Mouse (Mus musculus) midbrain, postnatal 0 days (tissue): ENCODE data around the gene Sh3bp4. TPM values are rescaled to one million over a fixed set of nuclear protein-coding genes. Genes with fewer than 3 reads are reported as not detected.

ENCODE experiments used
- ATAC-seq: fragments of 200-750 bp; cut with Nextera tagmentation; 2 replicates; pipeline ENCODE4 v1.8.0; 2017; ENCODE audit warnings: moderate number of reproducible peaks, mild to moderate bottlenecking, moderate TSS enrichment, moderate library complexity; ENCODE audit not compliant: low FRiP score
- DNase-seq: peaks from one replicate; pipeline ENCODE4 v3.0.0-alpha.2; 2015; ENCODE audit warnings: low spot score
- H3K27ac ChIP-seq: fragments of 300-500 bp; sonication (generic); 2 replicates; pipeline ENCODE4 v1.5.1; 2014; ENCODE audit warnings: low read depth, mild to moderate bottlenecking, low read length, mixed read lengths
- H3K27me3 ChIP-seq: fragments of 300-500 bp; sonication (generic); 2 replicates; pipeline ENCODE4 v1.6.1; 2014; ENCODE audit warnings: low read length, control low read depth, mixed read lengths; ENCODE audit not compliant: insufficient read depth
- H3K36me3 ChIP-seq: fragments of 300-500 bp; sonication (generic); 2 replicates; pipeline ENCODE4 v1.6.1; 2014; ENCODE audit warnings: low read length, control low read depth, mixed read lengths; ENCODE audit not compliant: insufficient read depth
- H3K4me1 ChIP-seq: fragments of 300-500 bp; sonication (generic); 2 replicates; pipeline ENCODE4 v1.6.1; 2014; ENCODE audit warnings: mild to moderate bottlenecking, control low read depth, antibody characterized with exemption, low read length, mixed read lengths; ENCODE audit not compliant: insufficient read depth
- H3K4me2 ChIP-seq: fragments of 300-500 bp; sonication (generic); 2 replicates; pipeline ENCODE4 v1.6.1; 2014; ENCODE audit warnings: low read depth, mild to moderate bottlenecking, low read length, mixed read lengths; ENCODE audit not compliant: poor library complexity, severe bottlenecking
- H3K4me3 ChIP-seq: fragments of 300-500 bp; sonication (generic); 2 replicates; pipeline ENCODE4 v1.5.1; 2014; ENCODE audit warnings: low read depth, mild to moderate bottlenecking, low read length, moderate library complexity
- H3K9ac ChIP-seq: fragments of 300-500 bp; sonication (generic); replicated peaks from 2 replicates; pipeline ENCODE4 v1.6.1; 2014; ENCODE audit warnings: mild to moderate bottlenecking, low read length, moderate library complexity, mixed read lengths; ENCODE audit not compliant: poor library complexity, severe bottlenecking
- H3K9me3 ChIP-seq: fragments of 300-500 bp; sonication (generic); 2 replicates; pipeline ENCODE4 v1.6.1; 2016; ENCODE audit warnings: low read length, control low read depth
- CTCF ChIP-seq: IDR thresholded peaks from 2 replicates; pipeline ENCODE4 v1.5.1; 2016; ENCODE audit warnings: antibody characterized with exemption, mild to moderate bottlenecking
- WGBS: fragments of 180-500 bp; shearing (Covaris S2); extraction: QIAGEN DNeasy Blood & Tissue Kit; methylation state at CpG from one replicate; pipeline ENCODE4 v1.1.7; 2014; 5-methylcytosine and 5-hydroxymethylcytosine counted together
- polyA plus RNA-seq: library from polyadenylated mRNA; unstranded; fragments of >200 nt; fragmentation: Nextera tagmentation; extraction: Ambion mirVana; gene quantifications from 2 replicates; pipeline ENCODE4 v1.2.1, GENCODE M21; 2015
- total RNA-seq: library from RNA; depleted of rRNA; stranded (reverse); fragments of >200 nt; gene quantifications from 2 replicates; pipeline ENCODE4 v1.2.3, GENCODE M21; 2014

The Sh3bp4 gene
- total and polyA plus RNA-seq, 2 experiments from 2014 or later, result 11.0 to 26.5 TPM

DNA sequence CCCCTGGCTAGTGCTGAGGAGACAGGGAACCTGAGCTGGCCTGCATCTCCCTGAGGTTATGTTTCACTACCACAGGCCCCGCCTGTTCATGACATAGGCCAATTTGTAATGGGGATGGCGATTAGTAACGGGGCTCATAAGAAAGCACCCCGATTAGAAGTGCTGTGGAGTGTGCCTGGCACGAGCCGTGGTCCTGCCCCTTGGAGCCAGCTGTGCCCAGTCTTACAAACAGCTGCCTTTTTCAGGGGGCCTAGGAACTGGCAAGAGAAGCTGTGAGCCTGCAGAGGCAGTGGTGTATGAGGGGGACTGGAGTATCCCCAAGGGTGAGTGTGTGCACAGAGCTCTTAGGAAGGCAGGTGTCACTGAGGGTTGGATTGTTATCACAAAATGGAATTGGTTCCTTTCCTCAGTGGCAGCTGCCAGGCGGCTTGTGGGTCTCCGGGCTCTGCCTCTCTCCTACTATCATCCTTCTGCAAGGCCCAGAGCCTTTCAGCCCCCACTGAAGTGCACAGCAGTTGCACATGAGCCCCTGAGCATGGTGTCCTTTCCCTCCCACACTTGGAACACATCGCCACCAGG lies 16.4 kb downstream of the Sh3bp4 start:
- DNase-seq, result no peak
- WGBS, result 61% methylated on average over 9 of the region's 9 CpGs
- peaks cover 12% of the 10 kb centered on the region; the same call in 1 of the 2 replicates for H3K4me1 ChIP-seq
- no peak overlapping the region for H3K27ac ChIP-seq
- H3K9ac ChIP-seq, result no peak overlapping the region
- no peak for TF ChIP-seq CTCF
- no peak overlapping the region for H3K4me2 ChIP-seq
- no peaks in the 10 kb centered on the region for H3K36me3 ChIP-seq
- no peaks in the 10 kb centered on the region for H3K27me3 ChIP-seq
- ATAC-seq, result no peak
- H3K4me3 ChIP-seq, result no peak overlapping the region
- no peaks in the 10 kb centered on the region for H3K9me3 ChIP-seq

- no peaks in the 10 kb centered on the region for H3K27me3 ChIP-seq
- H3K9me3 ChIP-seq, result no peaks in the 10 kb centered on the region
- TF ChIP-seq CTCF, result no peak
- no peaks in the 10 kb centered on the region for H3K36me3 ChIP-seq
- DNase-seq (peak; percentile 50), ATAC-seq (no peak)
- no peak overlapping the region for H3K9ac ChIP-seq
- H3K4me3 ChIP-seq, result no peak overlapping the region
- H3K27ac ChIP-seq, result no peak overlapping the region
- H3K4me2 ChIP-seq, result no peak overlapping the region
- H3K4me1 ChIP-seq, result peaks cover 21% of the 10 kb centered on the region; the same call in 1 of the 2 replicates
- WGBS, result 59% methylated on average over 10 of the region's 10 CpGs
Measured at GRCm38 (mm10) chr1:89088144-89088543, 17.9 kb downstream of the Sh3bp4 start.

- Histone ChIP-seq H3K4me2 (no peak overlapping the region), H3K9ac (no peak overlapping the region), H3K36me3 (no peaks in the 10 kb centered on the region), H3K4me3 (no peak overlapping the region), H3K9me3 (no peaks in the 10 kb centered on the region), H3K27ac (no peak overlapping the region), H3K27me3 (no peaks in the 10 kb centered on the region), H3K4me1 (peaks cover 25% of the 10 kb centered on the region; the same call in 1 of the 2 replicates)
- no peak for TF ChIP-seq CTCF
- ATAC-seq (no peak), DNase-seq (no peak)
- 47% methylated on average over 3 of the region's 3 CpGs for WGBS
Measured at GRCm38 (mm10) chr1:89088748-89089288, 18.6 kb downstream of the Sh3bp4 start.

- H3K36me3 ChIP-seq, result no peaks in the 10 kb centered on the region
- no peak overlapping the region for H3K9ac ChIP-seq
- peaks cover 25% of the 10 kb centered on the region; the same call in 1 of the 2 replicates for H3K4me1 ChIP-seq
- H3K27me3 ChIP-seq, result no peaks in the 10 kb centered on the region
- H3K4me2 ChIP-seq, result no peak overlapping the region
- TF ChIP-seq CTCF, result no peak
- H3K27ac ChIP-seq, result no peak overlapping the region
- ATAC-seq (no peak), DNase-seq (no peak)
- 86% methylated on average over 21 of the region's 21 CpGs for WGBS
- H3K9me3 ChIP-seq, result no peaks in the 10 kb centered on the region
- no peak overlapping the region for H3K4me3 ChIP-seq
Measured at GRCm38 (mm10) chr1:89089821-89090600, 19.8 kb downstream of the Sh3bp4 start.

GRCm38 (mm10) chr1:89090676-89091075 lies 20.5 kb downstream of the Sh3bp4 start:
- H3K4me3 ChIP-seq, result no peak overlapping the region
- DNase-seq (no peak), ATAC-seq (no peak)
- no peak for TF ChIP-seq CTCF
- H3K36me3 ChIP-seq, result no peaks in the 10 kb centered on the region
- 76% methylated on average over 8 of the region's 8 CpGs for WGBS
- peaks cover 24% of the 10 kb centered on the region; the same call in 1 of the 2 replicates for H3K4me1 ChIP-seq
- no peak overlapping the region for H3K9ac ChIP-seq
- no peak overlapping the region for H3K4me2 ChIP-seq
- H3K9me3 ChIP-seq, result no peaks in the 10 kb centered on the region
- no peaks in the 10 kb centered on the region for H3K27me3 ChIP-seq
- H3K27ac ChIP-seq, result no peak overlapping the region

- no peak for DNase-seq
- H3K9me3 ChIP-seq, result no peaks in the 10 kb centered on the region
- H3K9ac ChIP-seq, result no peak overlapping the region
- TF ChIP-seq CTCF, result no peak
- H3K4me3 ChIP-seq, result no peak overlapping the region
- peaks cover 20% of the 10 kb centered on the region; the same call in 1 of the 2 replicates for H3K4me1 ChIP-seq
- 47% methylated on average over 5 of the region's 5 CpGs for WGBS
- peak overlapping the region; percentile 52 for H3K27ac ChIP-seq
- no peaks in the 10 kb centered on the region for H3K36me3 ChIP-seq
- no peaks in the 10 kb centered on the region for H3K27me3 ChIP-seq
- no peak for ATAC-seq
- H3K4me2 ChIP-seq, result no peak overlapping the region
Measured at GRCm38 (mm10) chr1:89092019-89092418, 21.8 kb downstream of the Sh3bp4 start.
